Mouse (Mus musculus) G1E (cell line): ENCODE data around the gene Popdc3. TPM values are rescaled to one million over a fixed set of nuclear protein-coding genes. Genes with fewer than 3 reads are reported as not detected.

Experiments used
- ATAC-seq: 2 replicates; pipeline ENCODE4 v1.8.0; 2016; ENCODE audit warnings: mild to moderate bottlenecking; ENCODE audit not compliant: insufficient number of reproducible peaks, poor library complexity, low FRiP score, severe bottlenecking; ENCODE audit errors: extremely low read depth
- DNase-seq: peaks from one replicate; pipeline ENCODE4 v3.0.0; 2012; ENCODE audit warnings: low spot score
- H3K27me3 ChIP-seq: 2 replicates; pipeline ENCODE4 v1.6.1; 2012; ENCODE audit warnings: mild to moderate bottlenecking, low read length, inconsistent platforms; ENCODE audit not compliant: insufficient read depth
- H3K36me3 ChIP-seq: replicated peaks from 2 replicates; pipeline ENCODE3; 2012; ENCODE audit warnings: mild to moderate bottlenecking, inconsistent platforms
- H3K4me1 ChIP-seq: 2 replicates; pipeline ENCODE4 v1.6.1; 2012; ENCODE audit warnings: low read depth, low read length, inconsistent platforms, mixed read lengths; ENCODE audit not compliant: insufficient read depth
- H3K4me3 ChIP-seq: 2 replicates; pipeline ENCODE4 v1.5.1; 2012; ENCODE audit warnings: low read depth, mild to moderate bottlenecking, inconsistent platforms, low read length, moderate library complexity, mixed read lengths
- H3K9me3 ChIP-seq: replicated peaks from 2 replicates; pipeline ENCODE4 v1.6.1; 2012; ENCODE audit warnings: inconsistent platforms
- CTCF ChIP-seq: IDR thresholded peaks from 2 replicates; pipeline ENCODE4 v1.5.1; 2012; ENCODE audit warnings: low read depth, low read length, inconsistent platforms, mixed read lengths
- GATA1 ChIP-seq: IDR thresholded peaks from 2 replicates; pipeline ENCODE4 v1.6.1; 2012; ENCODE audit warnings: borderline replicate concordance, low read length, inconsistent platforms, mixed read lengths
- GATA2 ChIP-seq: IDR thresholded peaks from 2 replicates; pipeline ENCODE4 v1.6.1; 2012; ENCODE audit warnings: low read depth, low read length, inconsistent platforms, borderline replicate concordance
- POLR2AphosphoS5 ChIP-seq: IDR thresholded peaks from 2 replicates; pipeline ENCODE4 v1.6.1; 2012; ENCODE audit warnings: low read depth, low read length, inconsistent platforms; ENCODE audit not compliant: insufficient replicate concordance
- TAL1 ChIP-seq: conservative IDR thresholded peaks from 2 replicates; pipeline ENCODE4 v1.6.1; 2012; ENCODE audit warnings: low read depth, low read length, inconsistent platforms, mixed read lengths
- polyA plus RNA-seq: library from polyadenylated mRNA; stranded (reverse); fragments of >175 nt; gene quantifications from 2 replicates; pipeline ENCODE4 v1.2.3, GENCODE M21; 2012
- total RNA-seq, 2 experiments: library from RNA; stranded (forward) in 1 of 2; stranded (reverse) in 1 of 2; fragments of 200-1000 nt in 1 of 2; fragments of >200 nt in 1 of 2; fragmentation: Nextera tagmentation in 1 of 2; gene quantifications; 2 replicates each; pipeline ENCODE4 v1.2.3; 2014 to 2017

Popdc3 gene
- total and polyA plus RNA-seq, 3 experiments: not detected

- H3K27me3 ChIP-seq: no peaks in the 10 kb centered on the region
- 0 out of 2 replicates have a peak, but pooled peaks cover 4% of the 10 kb centered on the region for H3K4me1 ChIP-seq
- no peaks in the 10 kb centered on the region for H3K9me3 ChIP-seq
- ATAC-seq (no peak), DNase-seq (no peak)
- H3K36me3 ChIP-seq: peaks cover 79% of the 10 kb centered on the region
- no peak overlapping the region for H3K4me3 ChIP-seq
- no peak for TF ChIP-seq GATA1
- TF ChIP-seq CTCF: no peak
- no peak for TF ChIP-seq TAL1
- no peak for TF ChIP-seq GATA2
- no peak for TF ChIP-seq POLR2AphosphoS5
Observed at GRCm38 (mm10) chr10:45142359-45142758, 35.5 kb upstream of the Popdc3 start.

- no peak for TF ChIP-seq POLR2AphosphoS5
- no peak for TF ChIP-seq GATA1
- Histone ChIP-seq H3K4me1 (0 out of 2 replicates have a peak, but pooled peaks cover 4% of the 10 kb centered on the region), H3K4me3 (no peak overlapping the region), H3K36me3 (peaks cover 78% of the 10 kb centered on the region), H3K27me3 (no peaks in the 10 kb centered on the region), H3K9me3 (no peaks in the 10 kb centered on the region)
- ATAC-seq (no peak), DNase-seq (no peak)
Observed at GRCm38 (mm10) chr10:45144038-45144817, 33.7 kb upstream of the Popdc3 start.

- Histone ChIP-seq H3K27me3 (no peaks in the 10 kb centered on the region), H3K4me3 (no peak overlapping the region), H3K4me1 (0 out of 2 replicates have a peak, but pooled peaks cover 4% of the 10 kb centered on the region), H3K9me3 (no peaks in the 10 kb centered on the region), H3K36me3 (peaks cover 82% of the 10 kb centered on the region)
- DNase-seq (no peak), ATAC-seq (no peak)
- TF ChIP-seq GATA2 (no peak), GATA1 (no peak)
Observed at GRCm38 (mm10) chr10:45146821-45147220, 31.1 kb upstream of the Popdc3 start.

GRCm38 (mm10) chr10:45151137-45151536 is 26.8 kb upstream of the Popdc3 start:
- no peak overlapping the region for H3K4me3 ChIP-seq
- no peaks in the 10 kb centered on the region for H3K27me3 ChIP-seq
- H3K36me3 ChIP-seq: peaks cover 90% of the 10 kb centered on the region
- H3K4me1 ChIP-seq: 0 out of 2 replicates have a peak, but pooled peaks cover 4% of the 10 kb centered on the region
- no peak for DNase-seq
- no peak for ATAC-seq
- TF ChIP-seq GATA1: no peak
- TF ChIP-seq POLR2AphosphoS5: no peak
- TF ChIP-seq TAL1: no peak
- no peaks in the 10 kb centered on the region for H3K9me3 ChIP-seq

GRCm38 (mm10) chr10:45151771-45152692 is 25.9 kb upstream of the Popdc3 start:
- DNase-seq: no peak
- Histone ChIP-seq H3K4me1 (0 out of 2 replicates have a peak, but pooled peaks cover under 1% of the 10 kb centered on the region), H3K9me3 (no peaks in the 10 kb centered on the region), H3K36me3 (peaks cover 89% of the 10 kb centered on the region), H3K27me3 (no peaks in the 10 kb centered on the region), H3K4me3 (no peak overlapping the region)
- TF ChIP-seq GATA2 (no peak), POLR2AphosphoS5 (no peak), GATA1 (no peak), TAL1 (no peak)
- ATAC-seq: no peak

- Histone ChIP-seq H3K9me3 (no peaks in the 10 kb centered on the region), H3K36me3 (peaks cover 91% of the 10 kb centered on the region), H3K4me3 (no peak overlapping the region), H3K4me1 (no peaks in the 10 kb centered on the region), H3K27me3 (no peaks in the 10 kb centered on the region)
- TF ChIP-seq TAL1 (no peak), GATA1 (no peak), CTCF (no peak), GATA2 (no peak), POLR2AphosphoS5 (no peak)
- DNase-seq: no peak
- no peak for ATAC-seq
Observed at GRCm38 (mm10) chr10:45154557-45155060, 23.3 kb upstream of the Popdc3 start.
